In genomic region chr4:151975441-151975840, GRCm38 (mm10) we compare ENCODE assay signal across 10 mouse cellular contexts. TPM values are rescaled to one million over a fixed set of nuclear protein-coding genes. Genes with fewer than 3 reads are reported as not detected.
DNase-seq lines count a peak whose midpoint lies in the region; ATAC-seq and TF ChIP-seq lines count a peak whose summit lies in the region.
"Had no signal": no experiment of that assay in that cellular context is flagged by ENCODE, and none has a peak within 500 bp of the region (broad histone marks: within the 10 kb centered on the region; RNA-seq: fewer than 3 reads in every experiment).

No protein-coding gene starts in this region.

- WGBS in heart, adult 2 months: 93% methylated on average over 3 of the region's 3 CpGs
- WGBS in heart, embryonic 12.5 days: 93% methylated on average over 3 of the region's 3 CpGs
- 96% methylated on average over 3 of the region's 3 CpGs for WGBS in neural tube, embryonic 15.5 days
- WGBS in embryonic facial prominence, embryonic 10.5 days: 95% methylated on average over 3 of the region's 3 CpGs
- 95% methylated on average over 3 of the region's 3 CpGs for WGBS in stomach, postnatal 0 days

- no peak for DNase-seq in heart, adult 2 months
- DNase-seq in neural tube, embryonic 10.5 days (ENCODE audit: extremely low spot score, low spot score): peak; percentile 37
- peak; percentile 52 for DNase-seq in embryonic facial prominence, embryonic 10.5 days (ENCODE audit: low spot score)
- DNase-seq in stomach, postnatal 0 days (ENCODE audit: low spot score): peak; percentile 54

- H3K36me3 ChIP-seq in heart, adult 2 months (ENCODE audit: control insufficient read depth, insufficient read depth, low read length): no peaks in the 10 kb centered on the region
- peaks cover 86% of the 10 kb centered on the region for H3K36me3 ChIP-seq in heart, embryonic 12.5 days
- H3K36me3 ChIP-seq in neural tube, embryonic 15.5 days: peaks cover 45% of the 10 kb centered on the region
- H3K36me3 ChIP-seq in embryonic facial prominence, embryonic 10.5 days (replicated peaks): peaks cover 98% of the 10 kb centered on the region
- H3K36me3 ChIP-seq in stomach, postnatal 0 days (ENCODE audit: control insufficient read depth, insufficient read depth, low read length): peaks cover 24% of the 10 kb centered on the region

- no peak overlapping the region for H3K27ac ChIP-seq in heart, adult 2 months
- no peak overlapping the region for H3K27ac ChIP-seq in heart, embryonic 12.5 days (ENCODE audit: poor library complexity, severe bottlenecking)
- H3K27ac ChIP-seq in neural tube, embryonic 15.5 days (replicated peaks): no peak overlapping the region
- H3K27ac ChIP-seq in embryonic facial prominence, embryonic 10.5 days (replicated peaks): no peak overlapping the region
- H3K27ac ChIP-seq in stomach, postnatal 0 days (replicated peaks): no peak overlapping the region
- H3K27ac ChIP-seq: heart, embryonic 13.5 days; stomach, embryonic 15.5 days had no signal

- H3K9ac ChIP-seq in heart, adult 2 months (ENCODE audit: low read depth, low read length): no peak overlapping the region
- no peak overlapping the region for H3K9ac ChIP-seq in heart, embryonic 12.5 days
- H3K9ac ChIP-seq in neural tube, embryonic 15.5 days (replicated peaks): no peak overlapping the region
- no peak overlapping the region for H3K9ac ChIP-seq in stomach, postnatal 0 days (ENCODE audit: low read length)
- H3K9ac ChIP-seq: heart, embryonic 13.5 days; stomach, embryonic 15.5 days had no signal

- no peaks in the 10 kb centered on the region for H3K27me3 ChIP-seq in heart, adult 2 months (ENCODE audit: control insufficient read depth, insufficient read depth, low read length)
- H3K27me3 ChIP-seq in heart, embryonic 12.5 days (replicated peaks): no peaks in the 10 kb centered on the region
- H3K27me3 ChIP-seq in neural tube, embryonic 15.5 days (replicated peaks): no peaks in the 10 kb centered on the region
- no peaks in the 10 kb centered on the region for H3K27me3 ChIP-seq in embryonic facial prominence, embryonic 10.5 days (replicated peaks; ENCODE audit: low read depth, poor library complexity, severe bottlenecking)
- H3K27me3 ChIP-seq in stomach, postnatal 0 days (ENCODE audit: control insufficient read depth, insufficient read depth, low read length): no peaks in the 10 kb centered on the region
- H3K27me3 ChIP-seq: heart, embryonic 13.5 days; stomach, embryonic 15.5 days had no signal

- H3K4me2 ChIP-seq in heart, embryonic 12.5 days: no peak overlapping the region
- H3K4me2 ChIP-seq in neural tube, embryonic 15.5 days: no peak overlapping the region
- H3K4me2 ChIP-seq in stomach, postnatal 0 days (replicated peaks; ENCODE audit: low read depth): no peak overlapping the region
- H3K4me2 ChIP-seq: heart, embryonic 13.5 days; stomach, embryonic 15.5 days had no signal

- TF ChIP-seq EP300 in heart, adult 2 months (IDR thresholded peaks at IDR 0.05; ENCODE audit: insufficient read depth, low read depth, low read length): no peak
- TF ChIP-seq EP300 in stomach, postnatal 0 days (optimal IDR thresholded peaks at IDR 0.05): no peak

- TF ChIP-seq POLR2A in heart, adult 2 months (IDR thresholded peaks at IDR 0.05; ENCODE audit: insufficient read depth, low read depth, low read length): no peak

- peak; percentile 72 for TF ChIP-seq CTCF in heart, adult 2 months (IDR thresholded peaks at IDR 0.05)
- peak; percentile 72 for TF ChIP-seq CTCF in stomach, postnatal 0 days (IDR thresholded peaks at IDR 0.05; ENCODE audit: low read depth)

- no peaks in the 10 kb centered on the region for H3K9me3 ChIP-seq in heart, embryonic 12.5 days (replicated peaks)
- no peaks in the 10 kb centered on the region for H3K9me3 ChIP-seq in neural tube, embryonic 15.5 days (replicated peaks)
- H3K9me3 ChIP-seq in embryonic facial prominence, embryonic 10.5 days: 0 out of 2 replicates have a peak, but pooled peaks cover 5% of the 10 kb centered on the region
- no peaks in the 10 kb centered on the region for H3K9me3 ChIP-seq in stomach, postnatal 0 days (ENCODE audit: control insufficient read depth, low read length)
- H3K9me3 ChIP-seq: stomach, embryonic 15.5 days had no signal

- intact Hi-C loops in heart, adult 2 months (cut with DNase I): no loop called here

- H3K4me3 ChIP-seq in heart, adult 2 months: no peak overlapping the region
- H3K4me3 ChIP-seq in heart, embryonic 12.5 days: no peak overlapping the region
- no peak overlapping the region for H3K4me3 ChIP-seq in neural tube, embryonic 15.5 days (replicated peaks)
- no peak overlapping the region for H3K4me3 ChIP-seq in embryonic facial prominence, embryonic 10.5 days
- no peak overlapping the region for H3K4me3 ChIP-seq in stomach, postnatal 0 days (ENCODE audit: low read depth, low read length)
- H3K4me3 ChIP-seq: heart, embryonic 13.5 days; stomach, embryonic 15.5 days had no signal

- no peaks in the 10 kb centered on the region for H3K79me2 ChIP-seq in heart, adult 2 months (replicated peaks; ENCODE audit: control insufficient read depth, insufficient read depth, low read length)

- no peak for ATAC-seq in heart, embryonic 12.5 days (ENCODE audit: insufficient number of reproducible peaks, low FRiP score)
- no peak for ATAC-seq in neural tube, embryonic 15.5 days (ENCODE audit: low FRiP score)
- no peak for ATAC-seq in stomach, postnatal 0 days (ENCODE audit: low FRiP score, low TSS enrichment)
- no peak; the same call in 1 of the 2 replicates for ATAC-seq in megakaryocyte, adult 5-6 weeks (ENCODE audit: poor library complexity, severe bottlenecking)
- ATAC-seq in frontal cortex, adult (ENCODE audit: low TSS enrichment): no peak

- H3K4me1 ChIP-seq in heart, adult 2 months (ENCODE audit: control insufficient read depth, insufficient read depth, low read length): no peaks in the 10 kb centered on the region
- H3K4me1 ChIP-seq in heart, embryonic 12.5 days (replicated peaks): 0 out of 2 replicates have a peak, but pooled peaks cover 11% of the 10 kb centered on the region
- peaks cover 4% of the 10 kb centered on the region for H3K4me1 ChIP-seq in neural tube, embryonic 15.5 days
- H3K4me1 ChIP-seq in embryonic facial prominence, embryonic 10.5 days: peaks cover 4% of the 10 kb centered on the region; the same call in 1 of the 2 replicates
- no peaks in the 10 kb centered on the region for H3K4me1 ChIP-seq in stomach, postnatal 0 days (replicated peaks; ENCODE audit: control insufficient read depth, insufficient read depth)
- H3K4me1 ChIP-seq: stomach, embryonic 15.5 days had no signal

RNA-seq across cellular contexts. Expression of gene Thap3, which starts 13.4 kb away (rescaled TPM):
- total RNA-seq in heart, adult 2 months (2021): 10 to 100 TPM; 12.0 to 13.5 TPM
- 20.8 and 27.6 TPM in 2 replicates for polyA plus RNA-seq in heart, adult 2 months (2012; rRNA removed)
- polyA plus RNA-seq in heart, embryonic 12.5 days (2016; fragmentation: Nextera tagmentation; extraction: Ambion mirVana): 25.2 and 26.6 TPM in 2 replicates
- polyA plus RNA-seq in neural tube, embryonic 15.5 days (2015; fragmentation: Nextera tagmentation; extraction: Ambion mirVana): 37.8 and 38.3 TPM in 2 replicates
- polyA plus RNA-seq in embryonic facial prominence, embryonic 10.5 days (2016; fragmentation: Nextera tagmentation; extraction: Ambion mirVana): 33.5 and 34.7 TPM in 2 replicates
- polyA plus RNA-seq in stomach, postnatal 0 days (2015; fragmentation: Nextera tagmentation; extraction: Ambion mirVana): 22.2 and 23.5 TPM in 2 replicates
- total RNA-seq in megakaryocyte, adult 5-6 weeks (2015): 9.6 and 11.2 TPM in 2 replicates
- total RNA-seq in megakaryocyte, adult 5-6 weeks (2017): 10.3 and 12.9 TPM in 2 replicates

RNA-seq across cellular contexts. Expression of gene Phf13, which starts 20.6 kb away (rescaled TPM):
- total RNA-seq in heart, adult 2 months (2021): 1 to 10 TPM; 4.5 to 4.8 TPM
- 3.0 and 3.7 TPM in 2 replicates for polyA plus RNA-seq in heart, adult 2 months (2012; rRNA removed)
- polyA plus RNA-seq in heart, embryonic 12.5 days (2016; fragmentation: Nextera tagmentation; extraction: Ambion mirVana): 26.7 and 27.0 TPM in 2 replicates
- 21.3 TPM in 2 replicates for polyA plus RNA-seq in neural tube, embryonic 15.5 days (2015; fragmentation: Nextera tagmentation; extraction: Ambion mirVana)
- 29.0 and 32.1 TPM in 2 replicates for polyA plus RNA-seq in embryonic facial prominence, embryonic 10.5 days (2016; fragmentation: Nextera tagmentation; extraction: Ambion mirVana)
- 12.4 and 12.7 TPM in 2 replicates for polyA plus RNA-seq in stomach, postnatal 0 days (2015; fragmentation: Nextera tagmentation; extraction: Ambion mirVana)
- total RNA-seq in megakaryocyte, adult 5-6 weeks (2015): 3.9 and 5.6 TPM in 2 replicates
- total RNA-seq in megakaryocyte, adult 5-6 weeks (2017): 4.0 and 4.5 TPM in 2 replicates

RNA-seq across cellular contexts. Expression of gene Klhl21, which starts 33.2 kb away (rescaled TPM):
- total RNA-seq in heart, adult 2 months (2021): 10 to 100 TPM; 69.9 to 93.5 TPM
- 50.4 and 56.2 TPM in 2 replicates for polyA plus RNA-seq in heart, adult 2 months (2012; rRNA removed)
- polyA plus RNA-seq in heart, embryonic 12.5 days (2016; fragmentation: Nextera tagmentation; extraction: Ambion mirVana): 41.0 and 41.4 TPM in 2 replicates
- 5.7 and 7.8 TPM in 2 replicates for polyA plus RNA-seq in neural tube, embryonic 15.5 days (2015; fragmentation: Nextera tagmentation; extraction: Ambion mirVana)
- 9.7 and 10.6 TPM in 2 replicates for polyA plus RNA-seq in embryonic facial prominence, embryonic 10.5 days (2016; fragmentation: Nextera tagmentation; extraction: Ambion mirVana)
- 11.2 and 11.9 TPM in 2 replicates for polyA plus RNA-seq in stomach, postnatal 0 days (2015; fragmentation: Nextera tagmentation; extraction: Ambion mirVana)
- total RNA-seq in megakaryocyte, adult 5-6 weeks (2015): 2.6 and 3.8 TPM in 2 replicates
- 3.1 and 4.1 TPM in 2 replicates for total RNA-seq in megakaryocyte, adult 5-6 weeks (2017)

RNA-seq across cellular contexts. Expression of gene Dnajc11, which starts 42.0 kb away (rescaled TPM):
- 10 to 100 TPM; 71.0 to 84.3 TPM for total RNA-seq in heart, adult 2 months (2021)
- 55.9 and 66.9 TPM in 2 replicates for polyA plus RNA-seq in heart, adult 2 months (2012; rRNA removed)
- 61.1 and 63.8 TPM in 2 replicates for polyA plus RNA-seq in heart, embryonic 12.5 days (2016; fragmentation: Nextera tagmentation; extraction: Ambion mirVana)
- polyA plus RNA-seq in neural tube, embryonic 15.5 days (2015; fragmentation: Nextera tagmentation; extraction: Ambion mirVana): 79.6 and 82.6 TPM in 2 replicates
- 113 and 121 TPM in 2 replicates for polyA plus RNA-seq in embryonic facial prominence, embryonic 10.5 days (2016; fragmentation: Nextera tagmentation; extraction: Ambion mirVana)
- 33.0 and 34.5 TPM in 2 replicates for polyA plus RNA-seq in stomach, postnatal 0 days (2015; fragmentation: Nextera tagmentation; extraction: Ambion mirVana)
- total RNA-seq in megakaryocyte, adult 5-6 weeks (2015): 18.1 and 18.5 TPM in 2 replicates
- 34.7 and 39.4 TPM in 2 replicates for total RNA-seq in megakaryocyte, adult 5-6 weeks (2017)

RNA-seq across cellular contexts. Expression of gene Zbtb48, which starts 52.0 kb away (rescaled TPM):
- total RNA-seq in heart, adult 2 months (2021): 1 to 10 TPM; 4.3 to 5.6 TPM
- polyA plus RNA-seq in heart, adult 2 months (2012; rRNA removed): 5.0 and 8.8 TPM in 2 replicates
- 13.9 and 15.1 TPM in 2 replicates for polyA plus RNA-seq in heart, embryonic 12.5 days (2016; fragmentation: Nextera tagmentation; extraction: Ambion mirVana)
- 15.9 and 16.4 TPM in 2 replicates for polyA plus RNA-seq in neural tube, embryonic 15.5 days (2015; fragmentation: Nextera tagmentation; extraction: Ambion mirVana)
- 25.0 and 26.4 TPM in 2 replicates for polyA plus RNA-seq in embryonic facial prominence, embryonic 10.5 days (2016; fragmentation: Nextera tagmentation; extraction: Ambion mirVana)
- polyA plus RNA-seq in stomach, postnatal 0 days (2015; fragmentation: Nextera tagmentation; extraction: Ambion mirVana): 10.1 and 10.6 TPM in 2 replicates
- 6.9 and 8.1 TPM in 2 replicates for total RNA-seq in megakaryocyte, adult 5-6 weeks (2015)
- total RNA-seq in megakaryocyte, adult 5-6 weeks (2017): 3.8 and 8.9 TPM in 2 replicates

Comparison
In these comparisons a context has a peak if more than half of its experiments do, and no peak if none do; other contexts are left out.
1. DNase-seq: peak in neural tube, embryonic 10.5 days (single experiment), embryonic facial prominence, embryonic 10.5 days (single experiment) and stomach, postnatal 0 days (single experiment); none in heart, adult 2 months (0 of 2).